Mouse (Mus musculus) adipocyte (in vitro differentiated cells): Measurements from ENCODE around the gene Il1b.

Experiments used
- DNase-seq: peaks from one replicate; pipeline ENCODE4 v3.0.0-alpha.2; 2016; ENCODE audit warnings: low spot score

Il1b gene

GRCm38 (mm10) chr2:129368106-129368505 is 2.8 kb downstream of the Il1b start:
- DNase-seq, result no peak

- no peak for DNase-seq
Observed at GRCm38 (mm10) chr2:129367246-129367645, 3.7 kb downstream of the Il1b start.

- no peak for DNase-seq
Observed at GRCm38 (mm10) chr2:129360975-129361560, 9.9 kb downstream of the Il1b start.

DNA sequence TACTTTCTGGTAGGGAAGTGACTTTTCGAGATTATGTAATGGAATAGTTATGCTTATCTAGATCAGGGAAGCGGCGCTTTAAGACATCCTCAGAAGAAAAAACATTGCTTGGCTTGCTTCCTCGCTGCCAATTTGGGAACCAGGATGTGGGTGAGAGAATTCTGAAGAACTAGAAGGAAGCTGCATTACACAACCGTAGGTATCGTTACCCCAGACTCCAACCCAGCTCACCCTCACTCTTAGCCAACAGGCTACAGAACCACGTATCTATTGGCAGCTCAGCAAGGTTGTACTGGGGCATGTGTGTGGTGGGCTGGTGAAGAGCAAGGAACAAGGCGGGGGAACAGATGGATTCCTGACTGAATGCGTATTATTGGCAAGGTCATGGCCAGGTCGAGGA is 10.7 kb downstream of the Il1b start:
- DNase-seq, result no peak

DNA sequence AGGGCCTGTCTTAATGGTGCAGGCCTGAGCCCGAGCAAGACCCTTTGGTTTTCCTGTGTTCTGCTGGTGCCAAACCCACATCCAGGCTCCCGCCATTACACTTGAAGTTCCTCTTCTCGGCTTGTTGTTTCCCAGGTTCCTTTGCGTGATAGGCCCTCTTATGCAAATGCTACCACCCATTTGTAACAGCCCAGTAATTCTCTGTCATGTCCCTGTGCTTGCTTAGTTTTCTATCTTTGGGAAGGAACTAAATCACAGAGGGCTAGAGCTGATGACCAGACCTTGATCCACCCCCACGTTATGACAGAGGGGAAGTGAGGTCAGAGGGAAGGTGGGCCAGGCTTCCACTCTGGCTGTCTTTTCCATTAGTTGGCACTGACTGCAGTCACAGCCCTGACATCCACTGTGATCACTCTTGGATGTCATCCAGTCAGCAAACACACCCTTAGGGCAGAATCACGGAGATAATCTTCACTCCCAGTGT is 32.8 kb downstream of the Il1b start:
- DNase-seq, result peak; percentile 53

- no peak for DNase-seq
Observed at GRCm38 (mm10) chr2:129333471-129333870, 37.5 kb downstream of the Il1b start.

DNA sequence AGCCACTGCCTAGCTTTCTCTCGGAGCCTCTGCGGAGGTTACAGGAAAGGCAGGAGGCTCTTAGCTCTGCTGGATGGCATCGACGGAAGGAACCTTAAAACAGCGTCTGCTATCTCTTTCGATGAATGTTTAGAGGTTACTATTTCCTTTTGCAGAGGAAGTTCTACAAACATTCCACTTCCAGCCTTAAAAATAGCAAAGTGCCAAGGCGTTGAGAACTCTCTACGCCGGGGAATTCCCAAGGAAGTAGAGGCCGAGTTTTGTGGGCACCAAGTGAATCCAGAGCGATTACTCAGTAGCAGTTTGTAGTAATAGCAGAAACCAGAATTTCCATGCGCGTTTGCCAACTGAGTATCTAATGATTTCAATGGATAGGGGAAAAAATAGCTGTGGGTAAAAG is 40.4 kb downstream of the Il1b start:
- DNase-seq, result peak; percentile 50

GRCm38 (mm10) chr2:129330024-129330423 is 40.9 kb downstream of the Il1b start:
- DNase-seq, result no peak

- no peak for DNase-seq
Observed at GRCm38 (mm10) chr2:129328238-129328637, 42.7 kb downstream of the Il1b start.

GRCm38 (mm10) chr2:129324216-129324615 is 46.7 kb downstream of the Il1b start:
- no peak for DNase-seq

DNA sequence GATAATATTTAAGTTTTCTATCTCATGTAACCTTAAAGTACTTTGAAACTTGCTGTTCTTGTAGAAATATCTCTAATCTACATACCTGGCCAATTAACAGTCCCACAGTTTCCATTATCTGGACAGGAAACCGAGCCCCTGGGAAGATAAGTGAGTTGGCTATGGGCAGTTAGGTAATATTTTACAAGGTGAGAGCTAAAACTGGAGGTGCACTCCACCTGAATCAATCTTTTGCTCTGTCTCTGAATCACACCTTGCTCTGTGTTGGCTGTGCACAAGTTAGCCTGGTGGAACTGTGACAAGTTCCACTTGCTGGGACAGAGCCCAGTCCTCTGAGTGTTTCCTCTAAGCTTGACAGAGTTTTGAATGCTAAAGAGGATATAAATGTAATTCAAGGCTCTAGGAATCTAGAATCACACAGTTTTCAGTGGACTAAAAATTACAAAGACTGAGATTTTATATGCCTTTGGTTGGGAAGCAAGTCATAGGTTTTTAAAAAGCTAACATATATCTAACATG is 48.8 kb downstream of the Il1b start:
- DNase-seq, result no peak

DNA sequence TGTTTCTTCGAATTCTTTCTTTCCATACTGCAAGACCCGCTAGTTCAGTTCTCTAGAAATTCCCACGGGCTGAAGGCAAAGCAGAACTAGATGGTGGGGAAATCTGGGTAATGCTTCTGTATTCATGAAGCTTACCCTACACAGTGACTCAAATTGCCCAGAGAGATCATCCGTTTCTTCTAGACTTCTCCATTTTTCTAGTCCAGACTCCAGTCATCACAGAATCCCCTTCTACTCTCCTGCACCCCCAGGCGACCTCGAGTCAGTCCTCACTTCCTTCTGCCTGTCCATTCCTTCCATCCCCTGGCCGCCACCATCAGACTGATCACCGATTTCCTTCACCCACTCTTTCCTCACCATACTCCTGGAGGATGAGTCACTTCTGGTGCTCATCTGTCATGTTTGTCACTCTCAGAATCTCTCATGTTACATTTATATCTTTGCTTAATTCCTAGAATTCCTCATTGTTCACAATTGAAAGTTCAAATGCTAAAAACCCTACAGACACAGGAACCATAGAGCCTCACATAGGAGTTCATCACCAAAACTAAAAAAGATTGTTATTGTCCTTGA is 50.8 kb downstream of the Il1b start:
- DNase-seq, result no peak

DNA sequence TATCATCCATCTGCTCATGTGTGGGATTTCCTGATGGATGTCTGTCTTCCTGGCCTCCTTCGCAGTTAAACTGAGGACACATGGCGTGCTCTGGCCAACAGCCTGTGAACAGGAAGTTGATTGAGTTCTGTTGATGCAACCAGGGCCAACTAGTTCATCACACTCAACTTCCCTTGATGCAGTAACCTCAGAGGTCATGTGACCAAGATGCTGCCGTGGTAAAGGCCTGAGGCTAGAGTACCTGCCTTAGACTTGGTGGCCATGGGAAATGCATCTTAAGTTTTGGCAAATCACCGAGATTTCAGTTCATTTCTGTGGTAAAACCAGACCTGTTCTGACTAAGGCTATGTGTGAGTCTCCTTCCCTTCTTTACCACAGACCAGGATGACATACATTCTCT is 55.1 kb downstream of the Il1b start:
- no peak for DNase-seq

GRCm38 (mm10) chr2:129314880-129315279 is 56.1 kb downstream of the Il1b start:
- DNase-seq, result no peak
